Mouse (Mus musculus): ENCODE results near the gene Pcp4.

DNA sequence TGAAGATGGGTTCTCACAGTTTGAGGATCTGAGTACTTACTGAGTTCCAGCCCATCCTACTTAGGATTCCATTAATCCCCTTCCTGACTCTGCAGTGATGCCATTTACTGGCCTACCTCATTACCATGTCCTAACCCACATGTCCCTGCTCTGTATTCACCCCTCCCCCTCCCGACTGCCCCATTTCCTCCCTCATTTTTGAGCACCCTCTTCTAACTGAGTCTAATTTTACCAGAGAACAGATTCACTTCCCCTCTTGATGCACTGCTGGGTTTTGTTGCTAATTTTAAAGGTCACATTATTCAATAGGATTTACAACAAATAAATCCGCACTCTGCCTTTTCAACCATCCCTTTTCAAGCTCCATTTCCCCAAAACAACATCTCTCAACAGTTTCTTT, 73.7 kb downstream of the Pcp4 start:
- TF ChIP-seq POLR2A (IDR thresholded peaks at IDR 0.05; ENCODE audit: borderline replicate concordance, control insufficient read depth, low read depth, low read length) (no peak), CTCF (IDR thresholded peaks at IDR 0.05; ENCODE audit: control insufficient read depth, insufficient read depth, low read length) (no peak)
